Mouse (Mus musculus) mature B cell (primary cell): ENCODE measurements around the gene Zswim3.
"Not testable (repeated sequence)": the region's sequence is repeated elsewhere in the genome, so short reads cannot be mapped to it uniquely, and the experiment has no call there.

ENCODE experiments used
- in situ Hi-C: fragments of 300-500 bp; cut with MboI; formaldehyde crosslinking; loops from 2 replicates; pipeline ENCODE4 v1.14.3; 2019

Zswim3 gene

GRCm38 (mm10) chr2:164781876-164782275 is 23.0 kb upstream of the Zswim3 start:
- in situ Hi-C loops, result no loop called here

- in situ Hi-C loops, result no loop called here
These were observed 20.8 kb upstream of the Zswim3 start for GRCm38 (mm10) chr2:164783926-164784581.

GRCm38 (mm10) chr2:164784869-164785420 is 20.0 kb upstream of the Zswim3 start:
- in situ Hi-C loops, result no loop called here

GRCm38 (mm10) chr2:164785481-164786387 is 19.2 kb upstream of the Zswim3 start, which contains the start of gene Snx21:
TSS of gene Snx21 (plus strand) at chr2:164785823.
- in situ Hi-C loops, result no loop called here

- in situ Hi-C loops, result no loop called here
These were observed 18.5 kb upstream of the Zswim3 start for GRCm38 (mm10) chr2:164786388-164786885.

GRCm38 (mm10) chr2:164787032-164787431 is 17.9 kb upstream of the Zswim3 start:
- in situ Hi-C loops, result no loop called here

- in situ Hi-C loops, result no loop called here
These were observed 17.1 kb upstream of the Zswim3 start for GRCm38 (mm10) chr2:164787779-164788178.

GRCm38 (mm10) chr2:164788411-164788810 is 16.5 kb upstream of the Zswim3 start:
- in situ Hi-C loops, result no loop called here

- in situ Hi-C loops, result no loop called here
These were observed 14.4 kb upstream of the Zswim3 start for GRCm38 (mm10) chr2:164790451-164790850.

GRCm38 (mm10) chr2:164791841-164792261 is 13.0 kb upstream of the Zswim3 start:
- in situ Hi-C loops, result no loop called here

- in situ Hi-C loops, result no loop called here
These were observed 12.3 kb upstream of the Zswim3 start for GRCm38 (mm10) chr2:164792400-164793190.

GRCm38 (mm10) chr2:164793236-164793635 is 11.7 kb upstream of the Zswim3 start:
- in situ Hi-C loops, result no loop called here

GRCm38 (mm10) chr2:164793772-164794171 is 11.1 kb upstream of the Zswim3 start:
- in situ Hi-C loops, result no loop called here

GRCm38 (mm10) chr2:164794293-164794692 is 10.6 kb upstream of the Zswim3 start:
- in situ Hi-C loops, result no loop called here

GRCm38 (mm10) chr2:164795868-164796267 is 9.0 kb upstream of the Zswim3 start:
- in situ Hi-C loops, result no loop called here

GRCm38 (mm10) chr2:164798554-164798953 is 6.3 kb upstream of the Zswim3 start:
- in situ Hi-C loops, result not testable (repeated sequence)

GRCm38 (mm10) chr2:164800252-164801004 is 4.5 kb upstream of the Zswim3 start:
- in situ Hi-C loops, result no loop called here

GRCm38 (mm10) chr2:164803201-164803920 is 1.5 kb upstream of the Zswim3 start:
- in situ Hi-C loops, result no loop called here

- in situ Hi-C loops, result no loop called here
These were observed 981 bp upstream of the Zswim3 start for GRCm38 (mm10) chr2:164803921-164804313.

- in situ Hi-C loops, result no loop called here
These were observed 427 bp downstream of the Zswim3 start for GRCm38 (mm10) chr2:164805332-164805718.
